Mouse (Mus musculus) embryonic facial prominence, embryonic 15.5 days (tissue): ENCODE results near the gene Mylpf. TPM values are rescaled to one million over a fixed set of nuclear protein-coding genes. Genes with fewer than 3 reads are reported as not detected.

Experiments used
- ATAC-seq: fragments of 200-750 bp; cut with Nextera tagmentation; 2 replicates; pipeline ENCODE4 v1.8.0; 2017; ENCODE audit warnings: low read depth, moderate TSS enrichment; ENCODE audit not compliant: insufficient number of reproducible peaks, low FRiP score, low TSS enrichment
- H3K27ac ChIP-seq: fragments of 300-500 bp; sonication (generic); replicated peaks from 2 replicates; pipeline ENCODE4 v1.5.1; 2015; ENCODE audit warnings: mild to moderate bottlenecking, inconsistent platforms
- H3K27me3 ChIP-seq: fragments of 300-500 bp; sonication (generic); 2 replicates; pipeline ENCODE4 v1.6.1; 2015; ENCODE audit warnings: inconsistent platforms
- H3K36me3 ChIP-seq: fragments of 300-500 bp; sonication (generic); 2 replicates; pipeline ENCODE4 v1.6.1; 2015; ENCODE audit warnings: mild to moderate bottlenecking, inconsistent platforms
- H3K4me1 ChIP-seq: fragments of 300-500 bp; sonication (generic); 2 replicates; pipeline ENCODE4 v1.6.1; 2015; ENCODE audit warnings: inconsistent platforms
- H3K4me2 ChIP-seq: fragments of 300-500 bp; sonication (generic); replicated peaks from 2 replicates; pipeline ENCODE4 v1.6.1; 2015; ENCODE audit warnings: mild to moderate bottlenecking, inconsistent platforms
- H3K4me3 ChIP-seq: fragments of 300-500 bp; sonication (generic); replicated peaks from 2 replicates; pipeline ENCODE4 v1.5.1; 2015; ENCODE audit warnings: mild to moderate bottlenecking, inconsistent platforms
- H3K9ac ChIP-seq: fragments of 300-500 bp; sonication (generic); 2 replicates; pipeline ENCODE4 v1.6.1; 2015; ENCODE audit warnings: inconsistent platforms
- H3K9me3 ChIP-seq: fragments of 300-500 bp; sonication (generic); replicated peaks from 2 replicates; pipeline ENCODE4 v1.6.1; 2016; ENCODE audit warnings: inconsistent platforms
- WGBS: fragments of 180-500 bp; shearing (Covaris S2); methylation state at CpG from one replicate; pipeline ENCODE4 v1.1.7; 2015; 5-methylcytosine and 5-hydroxymethylcytosine counted together
- polyA plus RNA-seq: library from polyadenylated mRNA; unstranded; fragments of >200 nt; fragmentation: Nextera tagmentation; extraction: Ambion mirVana; gene quantifications from 2 replicates; pipeline ENCODE4 v1.2.1, GENCODE M21; 2015

Mylpf gene
- polyA plus RNA-seq, 1 experiment from 2014 or later = 585 TPM

DNA sequence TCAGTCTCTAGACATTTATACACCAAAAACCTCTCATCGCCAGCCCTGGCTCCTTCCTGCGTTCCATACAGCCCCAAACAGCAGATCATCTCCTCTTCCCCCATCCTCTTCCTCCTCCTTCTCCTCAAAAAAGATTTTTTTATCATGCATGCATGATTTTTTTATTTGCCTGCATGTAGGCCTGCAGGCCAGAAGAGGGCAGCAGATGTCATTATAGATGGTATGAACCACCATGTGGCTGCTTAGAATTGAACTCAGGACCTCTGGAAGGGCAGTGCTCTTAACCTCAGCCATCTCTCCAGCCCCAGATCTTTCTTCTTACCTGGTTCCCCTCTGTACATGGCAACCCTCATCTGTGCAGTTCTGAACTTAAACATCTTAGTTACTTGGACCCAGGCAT, 43.7 kb downstream of the Mylpf start:
- H3K9me3 ChIP-seq = no peaks in the 10 kb centered on the region
- WGBS = 90% methylated on average over 2 of the region's 2 CpGs
- H3K36me3 ChIP-seq = peaks cover 34% of the 10 kb centered on the region
- H3K9ac ChIP-seq = no peak overlapping the region
- peaks cover 17% of the 10 kb centered on the region for H3K4me1 ChIP-seq
- H3K27ac ChIP-seq = no peak overlapping the region
- no peak overlapping the region for H3K4me3 ChIP-seq
- no peak overlapping the region for H3K4me2 ChIP-seq
- no peaks in the 10 kb centered on the region for H3K27me3 ChIP-seq
- ATAC-seq = no peak

GRCm38 (mm10) chr7:127253341-127253740, 44.7 kb downstream of the Mylpf start:
- Histone ChIP-seq H3K27ac (peak overlapping the region; percentile 91), H3K4me2 (peak overlapping the region; percentile 95), H3K4me3 (peak overlapping the region; percentile 62), H3K36me3 (peaks cover 25% of the 10 kb centered on the region; the same call in 1 of the 2 replicates), H3K9me3 (no peaks in the 10 kb centered on the region), H3K27me3 (no peaks in the 10 kb centered on the region), H3K4me1 (peaks cover 17% of the 10 kb centered on the region), H3K9ac (peak overlapping the region; percentile 54; the same call in 1 of the 2 replicates)
- WGBS = 70% methylated on average over 6 of the region's 6 CpGs
- ATAC-seq = no peak

- H3K4me3 ChIP-seq = peak overlapping the region; percentile 62
- peak overlapping the region; percentile 95 for H3K4me2 ChIP-seq
- WGBS = under 1% methylated on average over 136 of the region's 136 CpGs
- peak; percentile 92 for ATAC-seq
- H3K27ac ChIP-seq = peak overlapping the region; percentile 91
- peak overlapping the region; percentile 68 for H3K9ac ChIP-seq
- no peaks in the 10 kb centered on the region for H3K27me3 ChIP-seq
- peaks cover 20% of the 10 kb centered on the region for H3K4me1 ChIP-seq
- peaks cover 25% of the 10 kb centered on the region; the same call in 1 of the 2 replicates for H3K36me3 ChIP-seq
- no peaks in the 10 kb centered on the region for H3K9me3 ChIP-seq
These were observed 45.4 kb downstream of the Mylpf start for GRCm38 (mm10) chr7:127253821-127254769.

DNA sequence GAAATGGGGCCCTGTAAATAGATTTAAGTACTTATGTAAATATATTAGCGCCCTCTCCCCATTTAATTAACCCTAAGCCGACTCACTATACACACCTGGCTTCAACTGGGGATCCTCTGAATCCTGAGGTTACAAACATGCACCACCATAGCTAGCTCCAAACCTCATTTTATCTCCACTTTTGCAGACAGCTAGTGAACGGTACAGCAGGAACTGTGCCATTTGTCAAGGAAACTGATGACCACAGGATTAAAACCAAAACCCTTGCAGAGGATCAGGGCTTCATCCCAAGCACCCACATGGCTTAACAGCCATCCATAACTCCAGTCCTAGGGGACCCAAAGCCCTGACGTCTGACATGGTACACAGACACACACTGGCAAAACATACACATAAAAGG, 46.3 kb downstream of the Mylpf start:
- Histone ChIP-seq H3K4me1 (peaks cover 29% of the 10 kb centered on the region), H3K27me3 (no peaks in the 10 kb centered on the region), H3K4me3 (peak overlapping the region; percentile 62), H3K9me3 (no peaks in the 10 kb centered on the region), H3K4me2 (peak overlapping the region; percentile 95), H3K9ac (peak overlapping the region; percentile 68; the same call in 1 of the 2 replicates), H3K27ac (peak overlapping the region; percentile 91), H3K36me3 (peaks cover 16% of the 10 kb centered on the region; the same call in 1 of the 2 replicates)
- WGBS = 27% methylated on average over 4 of the region's 4 CpGs
- ATAC-seq = no peak

DNA sequence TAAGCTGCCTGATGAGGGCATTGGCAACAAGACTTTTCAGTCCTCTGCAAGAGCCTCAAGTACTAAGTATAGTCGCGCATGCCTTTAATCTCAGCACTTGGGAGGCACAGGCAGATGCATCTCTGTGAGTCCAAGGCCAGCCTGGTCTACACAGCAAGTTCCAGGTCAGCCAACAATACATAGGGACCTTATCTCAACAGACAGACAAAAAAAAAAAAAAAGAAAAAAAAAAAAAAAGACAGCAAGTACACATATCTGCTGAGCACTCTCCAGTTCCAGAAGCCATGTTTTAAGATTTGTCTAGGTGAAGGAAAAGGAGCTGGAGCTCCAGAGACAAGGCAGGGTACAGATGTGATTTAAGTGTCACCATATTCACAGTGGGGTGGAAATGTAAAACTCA, 47.3 kb downstream of the Mylpf start:
- ATAC-seq = no peak
- H3K9me3 ChIP-seq = no peaks in the 10 kb centered on the region
- 90% methylated on average over 2 of the region's 2 CpGs for WGBS
- no peak overlapping the region for H3K4me3 ChIP-seq
- H3K36me3 ChIP-seq = 0 out of 2 replicates have a peak, but pooled peaks cover 11% of the 10 kb centered on the region
- no peak overlapping the region for H3K4me2 ChIP-seq
- no peak overlapping the region for H3K9ac ChIP-seq
- no peak overlapping the region for H3K27ac ChIP-seq
- peaks cover 32% of the 10 kb centered on the region for H3K4me1 ChIP-seq
- no peaks in the 10 kb centered on the region for H3K27me3 ChIP-seq

GRCm38 (mm10) chr7:127256518-127256917, 47.8 kb downstream of the Mylpf start:
- H3K4me1 ChIP-seq = peaks cover 36% of the 10 kb centered on the region
- ATAC-seq = no peak
- H3K9ac ChIP-seq = no peak overlapping the region
- H3K9me3 ChIP-seq = no peaks in the 10 kb centered on the region
- no peak overlapping the region for H3K4me3 ChIP-seq
- H3K27me3 ChIP-seq = no peaks in the 10 kb centered on the region
- WGBS = 89% methylated on average over 5 of the region's 5 CpGs
- H3K4me2 ChIP-seq = no peak overlapping the region
- H3K36me3 ChIP-seq = 0 out of 2 replicates have a peak, but pooled peaks cover 11% of the 10 kb centered on the region
- H3K27ac ChIP-seq = no peak overlapping the region

GRCm38 (mm10) chr7:127259186-127259905, 50.7 kb downstream of the Mylpf start:
- Histone ChIP-seq H3K27ac (no peak overlapping the region), H3K36me3 (0 out of 2 replicates have a peak, but pooled peaks cover 11% of the 10 kb centered on the region), H3K27me3 (no peaks in the 10 kb centered on the region), H3K4me2 (peak overlapping the region; percentile 75), H3K4me3 (peak overlapping the region; percentile 78), H3K9me3 (no peaks in the 10 kb centered on the region), H3K4me1 (peaks cover 27% of the 10 kb centered on the region), H3K9ac (no peak overlapping the region)
- 67% methylated on average over 8 of the region's 8 CpGs for WGBS
- ATAC-seq = no peak

DNA sequence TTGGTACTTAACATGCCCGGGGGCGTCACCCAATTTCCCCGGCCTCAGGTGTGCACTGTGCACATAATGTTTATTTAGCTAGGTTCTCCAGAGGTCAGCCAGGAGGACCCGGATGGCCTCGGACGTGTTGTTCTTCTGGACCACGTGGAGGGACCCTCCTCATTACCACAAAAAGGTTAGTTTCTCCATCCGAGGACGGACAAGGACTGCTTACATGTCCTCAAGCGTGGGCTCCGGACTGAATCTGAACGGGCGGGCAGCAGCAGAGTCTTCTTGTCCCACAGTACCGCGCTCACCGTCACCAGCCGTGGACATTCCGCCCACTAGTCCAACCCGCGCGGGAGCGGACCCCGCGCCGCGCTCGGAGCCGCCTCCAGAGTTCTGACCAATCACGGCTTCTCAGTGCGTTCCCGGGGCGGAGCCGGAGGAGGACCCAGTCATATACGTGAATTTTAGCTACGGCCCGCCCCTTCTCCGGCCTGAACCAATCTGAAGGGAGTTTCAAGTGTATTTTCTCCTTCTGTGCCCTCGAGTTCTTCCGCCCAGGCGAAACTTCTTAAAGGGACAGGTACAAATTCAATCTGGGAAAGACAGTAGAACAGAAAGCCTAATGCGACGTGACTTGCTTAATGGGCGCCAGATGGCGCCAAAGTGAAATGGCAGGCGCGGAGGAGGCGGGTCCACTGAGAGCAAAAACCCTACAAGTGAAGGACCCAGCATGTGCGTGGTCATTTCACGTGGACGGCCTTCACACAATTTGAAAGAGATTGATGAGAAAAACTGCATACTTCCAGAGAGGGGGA, 51.8 kb downstream of the Mylpf start, which contains the start of gene Dctpp1:
Gene Dctpp1 (minus strand): TSS at position 401 of the 803 bp plus-strand sequence.
- WGBS = under 1% methylated on average over 50 of the region's 50 CpGs
- H3K27ac ChIP-seq = peak within 1 kb of the TSS; percentile 25; the same call in 1 of the 2 replicates

DNA sequence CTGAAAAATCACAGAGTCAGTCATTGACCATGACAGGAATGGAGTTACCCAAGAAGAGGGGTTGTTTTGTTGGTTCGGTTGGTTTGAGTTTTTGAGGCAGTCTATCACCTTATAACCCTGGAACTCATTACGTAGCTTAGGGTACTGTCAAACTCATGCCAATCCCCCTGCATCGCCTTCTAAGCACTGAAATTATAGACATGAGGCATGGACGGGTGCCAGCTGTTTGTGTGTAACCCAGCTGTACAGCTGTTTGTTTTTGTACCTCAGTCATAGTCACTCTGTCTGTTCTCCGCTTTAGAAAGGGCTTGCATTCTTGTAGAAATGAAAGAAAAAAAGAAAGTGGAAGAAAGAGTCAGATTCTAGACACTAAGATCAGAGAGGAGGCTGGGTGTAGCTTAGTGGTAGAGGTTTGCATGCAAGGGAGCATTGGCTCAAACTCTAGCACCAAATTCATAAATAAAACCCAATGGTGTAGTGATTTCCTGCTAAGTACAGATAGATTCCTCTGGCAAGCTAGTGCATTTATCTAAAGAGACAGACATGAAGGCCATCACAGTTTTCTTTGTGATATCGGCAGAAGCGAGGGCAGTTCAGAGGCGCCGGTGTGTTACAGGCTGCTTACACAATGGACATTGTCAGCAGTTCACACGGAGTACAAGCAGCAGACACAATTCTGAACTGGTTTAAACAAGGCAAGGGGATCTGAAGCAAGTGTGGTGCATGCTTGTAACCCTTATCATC, 53.7 kb downstream of the Mylpf start:
- no peaks in the 10 kb centered on the region for H3K9me3 ChIP-seq
- no peak overlapping the region for H3K9ac ChIP-seq
- no peaks in the 10 kb centered on the region for H3K36me3 ChIP-seq
- no peak overlapping the region for H3K4me2 ChIP-seq
- no peak overlapping the region for H3K4me3 ChIP-seq
- no peaks in the 10 kb centered on the region for H3K27me3 ChIP-seq
- ATAC-seq = no peak
- H3K4me1 ChIP-seq = peaks cover 18% of the 10 kb centered on the region
- no peak overlapping the region for H3K27ac ChIP-seq
- 75% methylated on average over 10 of the region's 10 CpGs for WGBS

More for the DNA sequence above, 51.8 kb downstream of the Mylpf start, which contains the start of gene Dctpp1:
- H3K4me1 ChIP-seq = peaks cover 18% of the 10 kb centered on the region
- peak; percentile 99 for ATAC-seq
- H3K9ac ChIP-seq = peak within 1 kb of the TSS; percentile 56
- H3K36me3 ChIP-seq = 0 out of 2 replicates have a peak, but pooled peaks cover 10% of the 10 kb centered on the region
- H3K4me2 ChIP-seq = peak within 1 kb of the TSS; percentile 75
- no peaks in the 10 kb centered on the region for H3K27me3 ChIP-seq
- H3K4me3 ChIP-seq = peak within 1 kb of the TSS; percentile 78
- H3K9me3 ChIP-seq = no peaks in the 10 kb centered on the region

DNA sequence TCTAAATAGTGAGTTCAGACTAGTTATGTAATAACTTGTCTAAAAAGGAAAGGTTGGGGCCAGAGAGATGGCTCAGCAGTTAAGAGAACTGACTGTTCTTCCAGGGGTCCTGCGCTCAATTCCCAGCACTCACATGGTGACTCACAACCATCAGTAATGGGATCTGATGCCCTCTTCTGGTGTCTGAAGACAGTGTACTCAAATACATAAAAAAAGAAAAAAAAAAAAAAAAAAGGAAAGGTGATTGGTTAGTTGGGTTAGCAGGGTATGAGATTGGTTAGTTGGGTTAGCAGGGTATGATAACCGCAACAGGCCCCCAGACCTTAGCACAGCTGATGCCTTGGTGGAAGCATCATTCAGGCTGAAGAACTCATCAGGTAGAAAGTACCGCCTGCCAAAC, 54.8 kb downstream of the Mylpf start:
- Histone ChIP-seq H3K36me3 (peaks cover 3% of the 10 kb centered on the region; the same call in 1 of the 2 replicates), H3K4me3 (no peak overlapping the region), H3K27ac (no peak overlapping the region), H3K4me1 (peaks cover 18% of the 10 kb centered on the region), H3K9me3 (no peaks in the 10 kb centered on the region), H3K9ac (no peak overlapping the region), H3K27me3 (no peaks in the 10 kb centered on the region), H3K4me2 (no peak overlapping the region)
- over 99% methylated on average over 3 of the region's 3 CpGs for WGBS
- no peak for ATAC-seq
